Mouse (Mus musculus) megakaryocyte, embryonic 14.5 days (primary cell): ENCODE measurements around the gene Cadps.

Source experiments
- FLI1 ChIP-seq: IDR thresholded peaks from 2 replicates; pipeline ENCODE4 v1.6.1; 2012; ENCODE audit warnings: low read length, inconsistent platforms, mixed read lengths
- GATA1 ChIP-seq: IDR thresholded peaks from 3 replicates; pipeline ENCODE4 v1.6.1; 2012; ENCODE audit warnings: mixed read lengths, low read length, inconsistent platforms, borderline replicate concordance

- TF ChIP-seq GATA1: no peak
- TF ChIP-seq FLI1: no peak
Observed at GRCm38 (mm10) chr14:12768870-12769269, 54.0 kb downstream of the Cadps start.
